Mouse (Mus musculus) c-Kit-positive CD71-positive TER-119-positive erythroid progenitor cells, embryonic 14.5 days (primary cell): ENCODE results near the gene Traf3ip2.

Experiments used
- DNase-seq: peaks from one replicate; pipeline ENCODE4 v3.0.0-alpha.2; 2013; ENCODE audit warnings: low spot score

The Traf3ip2 gene

GRCm38 (mm10) chr10:39612633-39612988 is at the start of gene Traf3ip2:
Gene Traf3ip2 (plus strand): TSS chr10:39612934.
- no peak for DNase-seq

GRCm38 (mm10) chr10:39563552-39564223 is 49.0 kb upstream of the Traf3ip2 start:
- DNase-seq, result no peak

- DNase-seq, result no peak
These were observed 45.8 kb upstream of the Traf3ip2 start for GRCm38 (mm10) chr10:39566901-39567300.

- DNase-seq, result no peak
These were observed 43.7 kb upstream of the Traf3ip2 start for GRCm38 (mm10) chr10:39568991-39569390.

- no peak for DNase-seq
These were observed 41.7 kb upstream of the Traf3ip2 start for GRCm38 (mm10) chr10:39571011-39571410.

GRCm38 (mm10) chr10:39572050-39572671 is 40.6 kb upstream of the Traf3ip2 start:
- DNase-seq, result no peak

GRCm38 (mm10) chr10:39572672-39573051 is 40.1 kb upstream of the Traf3ip2 start:
- DNase-seq, result no peak

GRCm38 (mm10) chr10:39576466-39576865 is 36.3 kb upstream of the Traf3ip2 start:
- no peak for DNase-seq

- DNase-seq, result no peak
These were observed 32.3 kb upstream of the Traf3ip2 start for GRCm38 (mm10) chr10:39580477-39580876.

- no peak for DNase-seq
These were observed 30.3 kb upstream of the Traf3ip2 start for GRCm38 (mm10) chr10:39582385-39582784.

GRCm38 (mm10) chr10:39583718-39584117 is 29.0 kb upstream of the Traf3ip2 start:
- no peak for DNase-seq

GRCm38 (mm10) chr10:39587290-39587925 is 25.3 kb upstream of the Traf3ip2 start:
- DNase-seq, result no peak

- DNase-seq, result no peak
These were observed 24.6 kb upstream of the Traf3ip2 start for GRCm38 (mm10) chr10:39587973-39588746.

GRCm38 (mm10) chr10:39589765-39590546 is 22.8 kb upstream of the Traf3ip2 start:
- DNase-seq, result no peak

GRCm38 (mm10) chr10:39590629-39591028 is 22.1 kb upstream of the Traf3ip2 start:
- DNase-seq, result no peak

GRCm38 (mm10) chr10:39592501-39592900 is 20.2 kb upstream of the Traf3ip2 start:
- DNase-seq, result no peak

GRCm38 (mm10) chr10:39594716-39595115 is 18.0 kb upstream of the Traf3ip2 start:
- DNase-seq, result no peak

- no peak for DNase-seq
These were observed 16.9 kb upstream of the Traf3ip2 start for GRCm38 (mm10) chr10:39595862-39596261.

- no peak for DNase-seq
These were observed 15.5 kb upstream of the Traf3ip2 start for GRCm38 (mm10) chr10:39597116-39597791.

GRCm38 (mm10) chr10:39597792-39598183 is 14.9 kb upstream of the Traf3ip2 start:
- DNase-seq, result no peak

- DNase-seq, result no peak
These were observed 13.1 kb upstream of the Traf3ip2 start for GRCm38 (mm10) chr10:39599601-39600000.
